Mouse (Mus musculus): Measurements from ENCODE around the gene Dcdc2b. TPM values are rescaled to one million over a fixed set of nuclear protein-coding genes. Genes with fewer than 3 reads are reported as not detected.
A peak's percentile ranks its signal among the peaks of the same experiment; 100 is the strongest.

Gene Dcdc2b
- polyA plus RNA-seq, 1 experiment, result 12.6 TPM

DNA sequence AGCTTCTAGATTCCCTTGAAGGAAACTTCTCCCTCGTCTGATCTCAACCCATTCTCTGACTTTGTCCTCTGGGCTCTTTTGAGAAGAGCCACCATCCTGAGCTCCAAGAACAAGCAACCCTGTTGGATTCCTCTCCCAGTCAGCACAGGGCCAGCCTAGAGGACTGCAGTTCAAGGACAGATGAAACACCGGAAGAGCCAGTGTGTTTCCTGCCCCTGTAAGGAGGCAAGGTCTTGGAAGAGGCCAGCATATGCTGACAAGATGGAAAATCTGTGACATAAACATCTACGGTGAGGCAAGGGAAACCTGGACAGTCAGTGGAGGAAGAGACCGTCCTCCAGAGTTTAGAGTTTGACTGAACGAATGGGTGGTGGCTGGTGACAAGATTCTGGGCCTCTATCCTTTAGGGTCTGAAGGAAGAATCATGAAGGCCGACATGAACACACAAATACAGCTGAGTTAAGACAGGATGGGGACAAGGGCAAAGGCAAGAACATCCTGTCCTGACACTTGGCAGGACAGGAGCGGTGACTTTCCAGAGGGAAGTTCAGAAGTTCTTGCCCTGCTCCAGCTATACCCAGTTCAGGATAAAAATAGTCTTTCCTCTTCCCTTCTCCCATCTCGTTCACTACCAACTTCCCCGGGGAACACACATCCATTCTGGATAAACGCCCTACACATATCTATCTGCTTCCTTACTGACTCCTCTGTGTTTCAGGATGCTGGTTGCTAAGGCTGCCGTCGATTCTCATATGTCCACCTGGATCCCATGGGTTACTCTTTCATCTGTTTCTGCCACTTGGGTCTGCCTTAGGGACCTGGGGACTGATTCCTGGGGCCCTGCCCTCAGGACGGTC lies 41.6 kb downstream of the Dcdc2b start:
- 79% methylated on average over 13 of the region's 13 CpGs for WGBS
- Histone ChIP-seq H3K4me1 (ENCODE audit: control insufficient read depth, insufficient read depth, low read length) (peaks cover 4% of the 10 kb centered on the region; the same call in 1 of the 2 replicates), H3K27ac (ENCODE audit: control insufficient read depth, insufficient read depth, low read depth, low read length, poor library complexity) (0 out of 2 replicates have a peak overlapping the region, but pooled peaks have one; percentile 44), H3K4me3 (replicated peaks; ENCODE audit: control insufficient read depth, low read depth, low read length) (peak overlapping the region; percentile 33)
- TF ChIP-seq CTCF (IDR thresholded peaks at IDR 0.05; ENCODE audit: control insufficient read depth, insufficient read depth, low read length) (no peak), POLR2A (IDR thresholded peaks at IDR 0.05; ENCODE audit: borderline replicate concordance, control insufficient read depth, low read depth, low read length) (no peak)

DNA sequence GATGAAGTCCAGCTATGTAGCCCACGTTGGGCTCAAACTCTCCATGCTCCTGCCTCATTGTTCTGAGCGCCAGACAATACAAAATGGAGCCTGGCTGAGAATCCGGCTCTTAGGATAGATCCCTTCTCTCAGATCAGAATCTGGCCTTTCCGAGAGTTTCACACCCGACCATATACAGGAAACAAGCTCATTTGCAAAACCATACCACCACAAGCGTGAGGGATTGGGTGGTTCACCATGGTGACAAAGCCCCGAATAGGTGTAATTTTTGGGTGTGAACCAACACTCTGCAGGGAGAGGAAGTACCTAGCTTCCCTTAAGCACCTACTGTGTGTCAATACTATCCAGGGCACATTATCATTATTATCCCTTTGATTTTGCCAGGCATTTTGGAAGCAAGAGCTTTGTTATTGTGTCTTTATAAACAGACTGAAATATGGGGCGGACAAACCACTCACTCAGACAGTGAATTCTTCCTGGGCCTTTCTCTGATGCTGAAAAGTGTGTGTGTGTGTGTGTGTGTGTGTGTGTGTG lies 42.4 kb downstream of the Dcdc2b start:
- no peak overlapping the region for H3K27ac ChIP-seq (ENCODE audit: control insufficient read depth, insufficient read depth, low read depth, low read length, poor library complexity)
- WGBS, result 57% methylated on average over 8 of the region's 8 CpGs
- H3K4me1 ChIP-seq (ENCODE audit: control insufficient read depth, insufficient read depth, low read length), result peaks cover 4% of the 10 kb centered on the region; the same call in 1 of the 2 replicates
- no peak overlapping the region for H3K4me3 ChIP-seq (replicated peaks; ENCODE audit: control insufficient read depth, low read depth, low read length)
- no peak for TF ChIP-seq POLR2A (IDR thresholded peaks at IDR 0.05; ENCODE audit: borderline replicate concordance, control insufficient read depth, low read depth, low read length)
- TF ChIP-seq CTCF (IDR thresholded peaks at IDR 0.05; ENCODE audit: control insufficient read depth, insufficient read depth, low read length), result no peak

DNA sequence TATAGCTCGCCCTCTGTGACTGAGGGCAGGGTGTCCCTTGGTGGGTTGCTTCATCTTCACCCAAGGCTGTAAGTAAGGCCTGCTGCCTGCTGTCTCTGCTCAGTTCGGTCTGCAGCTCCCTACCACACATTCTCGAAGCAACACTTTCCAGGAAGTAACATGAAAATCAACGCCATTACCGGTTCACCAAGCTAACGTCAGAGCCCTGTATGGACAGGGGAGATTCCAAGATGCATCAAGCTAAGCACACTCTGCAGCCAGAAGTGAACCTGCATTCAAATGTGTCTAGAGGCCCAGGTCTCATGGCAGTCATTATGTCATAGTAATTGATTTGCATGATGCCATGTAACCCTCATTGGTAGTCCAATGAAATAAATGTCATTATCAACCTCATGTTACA lies 44.0 kb downstream of the Dcdc2b start:
- no peak overlapping the region for H3K27ac ChIP-seq (ENCODE audit: control insufficient read depth, insufficient read depth, low read depth, low read length, poor library complexity)
- peaks cover 4% of the 10 kb centered on the region; the same call in 1 of the 2 replicates for H3K4me1 ChIP-seq (ENCODE audit: control insufficient read depth, insufficient read depth, low read length)
- no peak overlapping the region for H3K4me3 ChIP-seq (replicated peaks; ENCODE audit: control insufficient read depth, low read depth, low read length)
- WGBS, result 73% methylated on average over 6 of the region's 6 CpGs
- TF ChIP-seq POLR2A (IDR thresholded peaks at IDR 0.05; ENCODE audit: borderline replicate concordance, control insufficient read depth, low read depth, low read length), result no peak
- TF ChIP-seq CTCF (IDR thresholded peaks at IDR 0.05; ENCODE audit: control insufficient read depth, insufficient read depth, low read length), result no peak

DNA sequence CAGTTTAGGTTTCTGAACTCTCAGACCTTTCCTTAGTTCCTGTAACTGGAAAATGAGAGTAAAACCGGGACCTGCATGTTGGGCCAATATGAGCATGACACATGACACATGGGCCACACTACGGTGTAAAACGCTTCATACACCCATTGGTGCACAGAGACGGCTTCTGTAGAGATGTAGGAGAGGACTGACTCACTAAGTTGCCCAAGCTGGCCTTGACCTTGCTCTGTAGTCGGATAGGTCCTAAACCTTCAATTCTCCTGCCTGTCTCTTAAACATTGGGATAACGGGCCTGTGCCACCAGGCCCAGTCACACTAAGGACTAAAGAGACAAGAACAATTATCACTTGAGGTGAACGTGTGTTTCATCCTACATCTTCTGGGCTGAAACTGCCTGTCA lies 45.7 kb downstream of the Dcdc2b start:
- no peak overlapping the region for H3K27ac ChIP-seq (ENCODE audit: control insufficient read depth, insufficient read depth, low read depth, low read length, poor library complexity)
- H3K4me3 ChIP-seq (replicated peaks; ENCODE audit: control insufficient read depth, low read depth, low read length), result no peak overlapping the region
- TF ChIP-seq POLR2A (IDR thresholded peaks at IDR 0.05; ENCODE audit: borderline replicate concordance, control insufficient read depth, low read depth, low read length), result no peak
- no peak for TF ChIP-seq CTCF (IDR thresholded peaks at IDR 0.05; ENCODE audit: control insufficient read depth, insufficient read depth, low read length)
- H3K4me1 ChIP-seq (ENCODE audit: control insufficient read depth, insufficient read depth, low read length), result no peaks in the 10 kb centered on the region; the same call in 1 of the 2 replicates
- WGBS, result 85% methylated on average over 7 of the region's 7 CpGs

DNA sequence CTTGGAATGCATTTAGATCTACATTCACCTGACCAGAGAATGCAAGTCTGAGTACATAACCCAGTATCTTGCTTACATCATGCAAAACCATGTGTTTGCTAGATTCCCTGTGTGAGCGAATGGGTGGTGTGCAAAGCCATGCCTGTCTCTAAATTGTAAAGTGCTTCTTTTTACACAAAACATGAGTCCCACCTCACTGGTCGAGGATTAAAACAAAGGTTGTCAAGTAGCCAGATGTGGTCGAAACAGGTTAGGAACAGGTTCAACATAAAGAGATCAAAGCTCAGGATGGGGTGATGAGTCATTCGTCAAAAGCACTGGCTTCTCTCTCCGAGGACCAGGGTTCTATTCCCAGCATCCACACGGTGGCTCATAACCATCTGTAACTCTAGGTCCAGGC lies 48.9 kb downstream of the Dcdc2b start:
- Histone ChIP-seq H3K27ac (ENCODE audit: control insufficient read depth, insufficient read depth, low read depth, low read length, poor library complexity) (no peak overlapping the region), H3K4me3 (replicated peaks; ENCODE audit: control insufficient read depth, low read depth, low read length) (no peak overlapping the region), H3K4me1 (ENCODE audit: control insufficient read depth, insufficient read depth, low read length) (no peaks in the 10 kb centered on the region)
- WGBS, result 77% methylated on average over 6 of the region's 6 CpGs
- TF ChIP-seq CTCF (IDR thresholded peaks at IDR 0.05; ENCODE audit: control insufficient read depth, insufficient read depth, low read length) (no peak), POLR2A (IDR thresholded peaks at IDR 0.05; ENCODE audit: borderline replicate concordance, control insufficient read depth, low read depth, low read length) (no peak)

DNA sequence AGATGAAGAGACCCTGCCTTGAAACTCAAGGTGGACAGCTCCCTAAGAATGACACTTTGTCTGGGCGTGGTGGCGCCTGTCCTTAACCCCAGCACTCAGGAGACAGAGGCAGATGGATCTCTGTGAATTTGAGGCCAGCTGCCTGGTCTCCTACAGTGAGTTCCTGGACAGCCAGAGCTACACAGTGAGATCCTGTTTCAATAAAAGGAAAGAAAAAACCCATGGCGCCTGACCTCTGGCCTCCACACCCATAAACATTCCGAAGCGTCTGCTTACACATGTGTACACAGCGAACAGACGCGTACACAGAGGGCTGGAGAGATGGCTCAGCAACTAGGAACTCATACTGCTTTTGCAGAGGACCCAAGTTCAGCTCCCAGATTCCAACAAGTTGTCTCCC lies 50.3 kb downstream of the Dcdc2b start:
- TF ChIP-seq CTCF (IDR thresholded peaks at IDR 0.05; ENCODE audit: control insufficient read depth, insufficient read depth, low read length) (no peak), POLR2A (IDR thresholded peaks at IDR 0.05; ENCODE audit: borderline replicate concordance, control insufficient read depth, low read depth, low read length) (no peak)
- Histone ChIP-seq H3K4me1 (ENCODE audit: control insufficient read depth, insufficient read depth, low read length) (no peaks in the 10 kb centered on the region), H3K4me3 (replicated peaks; ENCODE audit: control insufficient read depth, low read depth, low read length) (no peak overlapping the region), H3K27ac (ENCODE audit: control insufficient read depth, insufficient read depth, low read depth, low read length, poor library complexity) (no peak overlapping the region)
- WGBS, result 92% methylated on average over 8 of the region's 8 CpGs

DNA sequence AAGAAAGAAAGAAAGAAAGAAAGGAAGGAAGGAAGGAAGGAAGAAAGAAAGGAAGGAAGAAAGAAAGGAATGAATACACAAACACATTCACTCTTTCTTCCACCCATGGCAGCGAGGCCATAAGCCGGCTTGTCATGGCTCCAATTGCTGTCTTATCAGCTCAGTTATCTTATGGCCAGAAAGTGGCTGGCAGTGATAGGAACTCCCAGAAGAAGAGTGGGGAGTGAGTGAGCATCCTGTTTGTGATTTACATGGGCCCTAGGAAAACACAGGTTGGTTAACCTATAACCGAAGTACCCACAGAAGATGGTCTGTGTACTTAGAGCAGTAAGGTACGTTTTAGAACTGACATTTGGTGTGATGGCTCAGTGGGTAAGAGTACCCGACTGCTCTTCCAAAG lies 52.9 kb downstream of the Dcdc2b start:
- 71% methylated on average over 5 of the region's 5 CpGs for WGBS
- no peak overlapping the region for H3K4me3 ChIP-seq (replicated peaks; ENCODE audit: control insufficient read depth, low read depth, low read length)
- no peak overlapping the region for H3K27ac ChIP-seq (ENCODE audit: control insufficient read depth, insufficient read depth, low read depth, low read length, poor library complexity)
- H3K4me1 ChIP-seq (ENCODE audit: control insufficient read depth, insufficient read depth, low read length), result peaks cover 7% of the 10 kb centered on the region
- TF ChIP-seq POLR2A (IDR thresholded peaks at IDR 0.05; ENCODE audit: borderline replicate concordance, control insufficient read depth, low read depth, low read length) (no peak), CTCF (IDR thresholded peaks at IDR 0.05; ENCODE audit: control insufficient read depth, insufficient read depth, low read length) (no peak)

Other genes with a start within 250 kb of the Dcdc2b start
- gene Zbtb8a, start 236.1 kb downstream of the Dcdc2b start, polyA plus RNA-seq (2011; ENCODE audit: insufficient read depth, insufficient read length, low replicate concordance, missing spikeins), result 1.3 and 4.9 TPM in 2 replicates
- not detected in 2 replicates for gene Zbtb8b, start 173.4 kb downstream of the Dcdc2b start, polyA plus RNA-seq (2011; ENCODE audit: insufficient read depth, insufficient read length, low replicate concordance, missing spikeins)
- gene Bsdc1, start 152.7 kb downstream of the Dcdc2b start, polyA plus RNA-seq (2011; ENCODE audit: insufficient read depth, insufficient read length, low replicate concordance, missing spikeins), result 96.2 and 127 TPM in 2 replicates
- not detected in 2 replicates for gene Tssk3, start 123.2 kb downstream of the Dcdc2b start, polyA plus RNA-seq (2011; ENCODE audit: insufficient read depth, insufficient read length, low replicate concordance, missing spikeins)
- 2.8 TPM in 1 of 2 replicates, not detected in the other for gene Fam229a, start 123.1 kb downstream of the Dcdc2b start, polyA plus RNA-seq (2011; ENCODE audit: insufficient read depth, insufficient read length, low replicate concordance, missing spikeins)
- gene Marcksl1, start 100.7 kb downstream of the Dcdc2b start, polyA plus RNA-seq (2011; ENCODE audit: insufficient read depth, insufficient read length, low replicate concordance, missing spikeins), result 14.6 and 53.8 TPM in 2 replicates
- gene Hdac1, start 71.5 kb downstream of the Dcdc2b start, polyA plus RNA-seq (2011; ENCODE audit: insufficient read depth, insufficient read length, low replicate concordance, missing spikeins), result 78.4 and 100 TPM in 2 replicates
- gene Lck, start 40.6 kb downstream of the Dcdc2b start, polyA plus RNA-seq (2011; ENCODE audit: insufficient read depth, insufficient read length, low replicate concordance, missing spikeins), result 10.2 and 17.8 TPM in 2 replicates
- gene Fam167b, start 35.7 kb downstream of the Dcdc2b start, polyA plus RNA-seq (2011; ENCODE audit: insufficient read depth, insufficient read length, low replicate concordance, missing spikeins), result 9.0 TPM in 2 replicates
- gene Eif3i, start 13.6 kb downstream of the Dcdc2b start, polyA plus RNA-seq (2011; ENCODE audit: insufficient read depth, insufficient read length, low replicate concordance, missing spikeins), result 105 and 123 TPM in 2 replicates
- gene Tmem234, start 13.6 kb downstream of the Dcdc2b start, polyA plus RNA-seq (2011; ENCODE audit: insufficient read depth, insufficient read length, low replicate concordance, missing spikeins), result 71.2 and 118 TPM in 2 replicates
- 11.1 and 11.6 TPM in 2 replicates for gene Iqcc, start 4.8 kb upstream of the Dcdc2b start, polyA plus RNA-seq (2011; ENCODE audit: insufficient read depth, insufficient read length, low replicate concordance, missing spikeins)
- 42.2 and 75.8 TPM in 2 replicates for gene Ccdc28b, start 9.7 kb upstream of the Dcdc2b start, polyA plus RNA-seq (2011; ENCODE audit: insufficient read depth, insufficient read length, low replicate concordance, missing spikeins)
- gene Txlna, start 26.8 kb upstream of the Dcdc2b start, polyA plus RNA-seq (2011; ENCODE audit: insufficient read depth, insufficient read length, low replicate concordance, missing spikeins), result 22.8 and 43.7 TPM in 2 replicates
- gene Kpna6, start 58.5 kb upstream of the Dcdc2b start, polyA plus RNA-seq (2011; ENCODE audit: insufficient read depth, insufficient read length, low replicate concordance, missing spikeins), result 8.6 and 19.2 TPM in 2 replicates
- gene Tmem39b, start 82.6 kb upstream of the Dcdc2b start, polyA plus RNA-seq (2011; ENCODE audit: insufficient read depth, insufficient read length, low replicate concordance, missing spikeins), result 3.7 and 9.3 TPM in 2 replicates
- gene Khdrbs1, start 128.0 kb upstream of the Dcdc2b start, polyA plus RNA-seq (2011; ENCODE audit: insufficient read depth, insufficient read length, low replicate concordance, missing spikeins), result 33.6 and 40.4 TPM in 2 replicates
- gene Ptp4a2, start 197.0 kb upstream of the Dcdc2b start, polyA plus RNA-seq (2011; ENCODE audit: insufficient read depth, insufficient read length, low replicate concordance, missing spikeins), result 70.4 and 92.1 TPM in 2 replicates